Mouse (Mus musculus) small intestine, adult 2 months (tissue): ENCODE measurements around the gene Kat6b.

Experiments used
- CTCF ChIP-seq: fragments of 200-500 bp; IDR thresholded peaks from 2 replicates; pipeline ENCODE4 v1.5.1; 2012; ENCODE audit warnings: low read depth, mild to moderate bottlenecking, control low read depth, inconsistent platforms, low read length, moderate library complexity, mixed read lengths; ENCODE audit not compliant: insufficient replicate concordance, insufficient read length; ENCODE audit errors: extremely low read depth
- POLR2A ChIP-seq: fragments of 200-500 bp; IDR thresholded peaks from 2 replicates; pipeline ENCODE4 v1.6.1; 2012; ENCODE audit warnings: low read depth, mild to moderate bottlenecking, control low read depth, inconsistent platforms, low read length, moderate library complexity

GRCm38 (mm10) chr14:21585491-21586251 is 104.4 kb downstream of the Kat6b start:
- no peak for TF ChIP-seq CTCF
- no peak for TF ChIP-seq POLR2A
